In genomic region chr3:108165532-108166315, GRCm38 (mm10) we compare ENCODE assay signal across 10 mouse cellular contexts. TPM values are rescaled to one million over a fixed set of nuclear protein-coding genes. Genes with fewer than 3 reads are reported as not detected.
DNase-seq lines count a peak whose midpoint lies in the region; ATAC-seq and TF ChIP-seq lines count a peak whose summit lies in the region.
"Had no signal": no experiment of that assay in that cellular context is flagged by ENCODE, and none has a peak within 500 bp of the region (broad histone marks: within the 10 kb centered on the region; RNA-seq: fewer than 3 reads in every experiment).

No protein-coding gene starts in this region.

- TF ChIP-seq CTCF in stomach, postnatal 0 days (IDR thresholded peaks at IDR 0.05; ENCODE audit: low read depth), result no peak

- peaks cover 10% of the 10 kb centered on the region for H3K4me1 ChIP-seq in stomach, embryonic 14.5 days (ENCODE audit: control insufficient read depth, insufficient read depth, low read length)
- H3K4me1 ChIP-seq in stomach, postnatal 0 days (replicated peaks; ENCODE audit: control insufficient read depth, insufficient read depth), result no peaks in the 10 kb centered on the region
- H3K4me1 ChIP-seq in intestine, embryonic 14.5 days (replicated peaks; ENCODE audit: control insufficient read depth, insufficient read depth, low read length), result peaks cover 11% of the 10 kb centered on the region
- H3K4me1 ChIP-seq: liver, embryonic 15.5 days had no signal

- no peak for ATAC-seq in stomach, embryonic 14.5 days (ENCODE audit: insufficient number of reproducible peaks, insufficient read depth, low FRiP score, low read depth)
- no peak; the same call in 1 of the 2 replicates for ATAC-seq in stomach, postnatal 0 days (ENCODE audit: low FRiP score, low TSS enrichment)
- 0 out of 2 replicates have a peak, but pooled peaks have one; percentile 37 for ATAC-seq in intestine, embryonic 14.5 days (replicated peaks; ENCODE audit: low FRiP score, low TSS enrichment, low read depth)
- no peak for ATAC-seq in frontal cortex, adult (ENCODE audit: low TSS enrichment)

- DNase-seq in heart, adult 11 months, result peak; percentile 94
- DNase-seq in heart, adult 9 months (ENCODE audit: low spot score in 2 of 2), result no peak
- no peak for DNase-seq in stomach, postnatal 0 days (ENCODE audit: low spot score)
- DNase-seq in intestine, embryonic 14.5 days (ENCODE audit: low spot score), result no peak
- DNase-seq in thymus, postnatal 10 days (ENCODE audit: low spot score in 2 of 2), result no peak
- DNase-seq in urinary bladder, postnatal 4 days (ENCODE audit: low spot score in 2 of 2), result no peak

- H3K27me3 ChIP-seq in stomach, embryonic 14.5 days (ENCODE audit: control insufficient read depth, insufficient read depth, low read length), result no peaks in the 10 kb centered on the region
- H3K27me3 ChIP-seq in stomach, postnatal 0 days (ENCODE audit: control insufficient read depth, insufficient read depth, low read length), result no peaks in the 10 kb centered on the region
- H3K27me3 ChIP-seq in intestine, embryonic 14.5 days (replicated peaks; ENCODE audit: control insufficient read depth, insufficient read depth, low read length), result no peaks in the 10 kb centered on the region

- 47% methylated on average over 10 of the region's 10 CpGs for WGBS in stomach, embryonic 14.5 days
- 55% methylated on average over 10 of the region's 10 CpGs for WGBS in stomach, postnatal 0 days
- 35% methylated on average over 10 of the region's 10 CpGs for WGBS in intestine, embryonic 14.5 days

- H3K9me3 ChIP-seq in stomach, embryonic 14.5 days (ENCODE audit: control insufficient read depth, low read depth, low read length), result no peaks in the 10 kb centered on the region
- no peaks in the 10 kb centered on the region for H3K9me3 ChIP-seq in stomach, postnatal 0 days (ENCODE audit: control insufficient read depth, low read length)
- no peaks in the 10 kb centered on the region for H3K9me3 ChIP-seq in intestine, embryonic 14.5 days (ENCODE audit: control insufficient read depth, low read length)
- H3K9me3 ChIP-seq: liver, embryonic 15.5 days had no signal

- no peak overlapping the region for H3K4me2 ChIP-seq in stomach, embryonic 14.5 days (replicated peaks; ENCODE audit: low read depth, low read length)
- no peak overlapping the region for H3K4me2 ChIP-seq in stomach, postnatal 0 days (replicated peaks; ENCODE audit: low read depth)
- H3K4me2 ChIP-seq in intestine, embryonic 14.5 days (ENCODE audit: low read length), result no peak overlapping the region
- H3K4me2 ChIP-seq: liver, embryonic 15.5 days had no signal

- peak overlapping the region; percentile 10; the same call in 1 of the 2 replicates for H3K27ac ChIP-seq in stomach, embryonic 14.5 days (ENCODE audit: low read length)
- H3K27ac ChIP-seq in stomach, postnatal 0 days (replicated peaks), result no peak overlapping the region
- H3K27ac ChIP-seq in intestine, embryonic 14.5 days (ENCODE audit: low read depth), result no peak overlapping the region
- H3K27ac ChIP-seq: liver, embryonic 15.5 days had no signal

- H3K4me3 ChIP-seq in stomach, embryonic 14.5 days (ENCODE audit: low read depth, low read length), result no peak overlapping the region
- no peak overlapping the region for H3K4me3 ChIP-seq in stomach, postnatal 0 days (ENCODE audit: low read depth, low read length)
- H3K4me3 ChIP-seq in intestine, embryonic 14.5 days (ENCODE audit: low read depth, low read length), result no peak overlapping the region
- H3K4me3 ChIP-seq: liver, embryonic 15.5 days had no signal

- no peak overlapping the region for H3K9ac ChIP-seq in stomach, embryonic 14.5 days (replicated peaks; ENCODE audit: low read depth, low read length)
- H3K9ac ChIP-seq in stomach, postnatal 0 days (ENCODE audit: low read length), result no peak overlapping the region
- no peak overlapping the region for H3K9ac ChIP-seq in intestine, embryonic 14.5 days (ENCODE audit: low read length)
- H3K9ac ChIP-seq: liver, embryonic 15.5 days had no signal

- H3K36me3 ChIP-seq in stomach, embryonic 14.5 days (ENCODE audit: control insufficient read depth, insufficient read depth, low read length), result no peaks in the 10 kb centered on the region
- no peaks in the 10 kb centered on the region for H3K36me3 ChIP-seq in stomach, postnatal 0 days (ENCODE audit: control insufficient read depth, insufficient read depth, low read length)
- no peaks in the 10 kb centered on the region for H3K36me3 ChIP-seq in intestine, embryonic 14.5 days (ENCODE audit: control insufficient read depth, insufficient read depth, low read length)
- H3K36me3 ChIP-seq: liver, embryonic 15.5 days had no signal

- TF ChIP-seq EP300 in stomach, postnatal 0 days (optimal IDR thresholded peaks at IDR 0.05), result no peak

RNA-seq across cellular contexts. Expression of gene Gpr61, which starts 11.0 kb away (rescaled TPM):
- 0.07 and 0.26 TPM in 2 replicates for polyA plus RNA-seq in stomach, embryonic 14.5 days (2014; fragmentation: Nextera tagmentation; extraction: Ambion mirVana)
- 0.11 TPM in 2 replicates for polyA plus RNA-seq in stomach, postnatal 0 days (2015; fragmentation: Nextera tagmentation; extraction: Ambion mirVana)
- 0.04 and 0.26 TPM in 2 replicates for polyA plus RNA-seq in intestine, embryonic 14.5 days (2014; fragmentation: Nextera tagmentation; extraction: Ambion mirVana)
- polyA plus RNA-seq: gonadal fat pad, adult 2 months had no signal

RNA-seq across cellular contexts. Expression of gene Gnai3, which starts 19.8 kb away (rescaled TPM):
- 154 and 170 TPM in 2 replicates for polyA plus RNA-seq in stomach, embryonic 14.5 days (2014; fragmentation: Nextera tagmentation; extraction: Ambion mirVana)
- 107 and 112 TPM in 2 replicates for polyA plus RNA-seq in stomach, postnatal 0 days (2015; fragmentation: Nextera tagmentation; extraction: Ambion mirVana)
- polyA plus RNA-seq in intestine, embryonic 14.5 days (2014; fragmentation: Nextera tagmentation; extraction: Ambion mirVana), result 171 and 182 TPM in 2 replicates

RNA-seq across cellular contexts. Expression of gene Amigo1, which starts 20.4 kb away (rescaled TPM):
- 2.4 and 3.2 TPM in 2 replicates for polyA plus RNA-seq in stomach, embryonic 14.5 days (2014; fragmentation: Nextera tagmentation; extraction: Ambion mirVana)
- 3.0 and 3.5 TPM in 2 replicates for polyA plus RNA-seq in stomach, postnatal 0 days (2015; fragmentation: Nextera tagmentation; extraction: Ambion mirVana)
- polyA plus RNA-seq in intestine, embryonic 14.5 days (2014; fragmentation: Nextera tagmentation; extraction: Ambion mirVana), result 3.0 and 3.5 TPM in 2 replicates

RNA-seq across cellular contexts. Expression of gene Cyb561d1, which starts 35.3 kb away (rescaled TPM):
- 2.7 and 2.8 TPM in 2 replicates for polyA plus RNA-seq in stomach, embryonic 14.5 days (2014; fragmentation: Nextera tagmentation; extraction: Ambion mirVana)
- 5.5 TPM in 2 replicates for polyA plus RNA-seq in stomach, postnatal 0 days (2015; fragmentation: Nextera tagmentation; extraction: Ambion mirVana)
- polyA plus RNA-seq in intestine, embryonic 14.5 days (2014; fragmentation: Nextera tagmentation; extraction: Ambion mirVana), result 2.3 and 2.6 TPM in 2 replicates

RNA-seq across cellular contexts. Expression of gene Atxn7l2, which starts 45.0 kb away (rescaled TPM):
- polyA plus RNA-seq in stomach, embryonic 14.5 days (2014; fragmentation: Nextera tagmentation; extraction: Ambion mirVana), result 16.8 and 19.9 TPM in 2 replicates
- polyA plus RNA-seq in stomach, postnatal 0 days (2015; fragmentation: Nextera tagmentation; extraction: Ambion mirVana), result 4.3 and 4.8 TPM in 2 replicates
- polyA plus RNA-seq in intestine, embryonic 14.5 days (2014; fragmentation: Nextera tagmentation; extraction: Ambion mirVana), result 15.3 and 15.5 TPM in 2 replicates
